Mouse (Mus musculus) embryonic facial prominence, embryonic 11.5 days (tissue): ENCODE measurements around the gene Ccdc62. TPM values are rescaled to one million over a fixed set of nuclear protein-coding genes. Genes with fewer than 3 reads are reported as not detected.
A peak's percentile ranks its signal among the peaks of the same experiment; 100 is the strongest.

Experiments used
- ATAC-seq: fragments of 200-750 bp; cut with Nextera tagmentation; replicated peaks from 2 replicates; pipeline ENCODE4 v1.8.0; 2017; ENCODE audit warnings: low read depth; ENCODE audit not compliant: insufficient number of reproducible peaks, low FRiP score, low TSS enrichment
- DNase-seq: peaks from one replicate; pipeline ENCODE4 v3.0.0-alpha.2; 2015; ENCODE audit warnings: low spot score
- H3K27ac ChIP-seq: fragments of 300-500 bp; sonication (generic); replicated peaks from 2 replicates; pipeline ENCODE4 v1.5.1; 2014; ENCODE audit warnings: mild to moderate bottlenecking, low read depth, low read length, control low read depth
- H3K27me3 ChIP-seq: fragments of 300-500 bp; sonication (generic); 2 replicates; pipeline ENCODE4 v1.6.1; 2014; ENCODE audit warnings: mild to moderate bottlenecking, low read length, moderate library complexity, mixed read lengths; ENCODE audit not compliant: control insufficient read depth, insufficient read depth
- H3K36me3 ChIP-seq: fragments of 300-500 bp; sonication (generic); replicated peaks from 2 replicates; pipeline ENCODE4 v1.6.1; 2014; ENCODE audit warnings: low read depth, mild to moderate bottlenecking, low read length, moderate library complexity, mixed read lengths; ENCODE audit not compliant: control insufficient read depth, insufficient read depth
- H3K4me1 ChIP-seq: fragments of 300-500 bp; sonication (generic); 2 replicates; pipeline ENCODE4 v1.6.1; 2014; ENCODE audit warnings: low read length, mixed read lengths; ENCODE audit not compliant: control insufficient read depth, insufficient read depth
- H3K4me2 ChIP-seq: fragments of 300-500 bp; sonication (generic); 2 replicates; pipeline ENCODE4 v1.6.1; 2014; ENCODE audit warnings: low read depth, mild to moderate bottlenecking, control low read depth, low read length, moderate library complexity
- H3K4me3 ChIP-seq: fragments of 300-500 bp; sonication (generic); 2 replicates; pipeline ENCODE4 v1.5.1; 2014; ENCODE audit warnings: low read depth, low read length, control low read depth
- H3K9ac ChIP-seq: fragments of 300-500 bp; sonication (generic); replicated peaks from 2 replicates; pipeline ENCODE4 v1.6.1; 2014; ENCODE audit warnings: mild to moderate bottlenecking, control low read depth, low read length
- H3K9me3 ChIP-seq: fragments of 300-500 bp; sonication (generic); replicated peaks from 2 replicates; pipeline ENCODE4 v1.6.1; 2016; ENCODE audit warnings: mild to moderate bottlenecking, low read length, inconsistent platforms, mixed read lengths; ENCODE audit not compliant: control insufficient read depth
- WGBS: fragments of 180-500 bp; shearing (Covaris S2); extraction: QIAGEN DNeasy Blood & Tissue Kit; methylation state at CpG from one replicate; pipeline ENCODE4 v1.1.7; 2014; 5-methylcytosine and 5-hydroxymethylcytosine counted together
- polyA plus RNA-seq: library from polyadenylated mRNA; unstranded; fragments of >200 nt; fragmentation: Nextera tagmentation; extraction: Ambion mirVana; gene quantifications from 2 replicates; pipeline ENCODE4 v1.2.1, GENCODE M21; 2014

Ccdc62 gene
- polyA plus RNA-seq, 1 experiment from 2014 or later = 3.5 TPM

GRCm38 (mm10) chr5:124006891-124007491 lies 76.5 kb downstream of the Ccdc62 start:
- Histone ChIP-seq H3K4me2 (no peak overlapping the region), H3K27me3 (no peaks in the 10 kb centered on the region), H3K4me1 (peaks cover 2% of the 10 kb centered on the region), H3K36me3 (peaks cover 12% of the 10 kb centered on the region), H3K4me3 (no peak overlapping the region), H3K27ac (no peak overlapping the region), H3K9ac (no peak overlapping the region), H3K9me3 (no peaks in the 10 kb centered on the region)
- DNase-seq = no peak
- ATAC-seq = no peak
- 91% methylated on average over 17 of the region's 17 CpGs for WGBS

GRCm38 (mm10) chr5:124010077-124010476 lies 79.6 kb downstream of the Ccdc62 start:
- Histone ChIP-seq H3K9me3 (no peaks in the 10 kb centered on the region), H3K4me1 (peaks cover 3% of the 10 kb centered on the region)

GRCm38 (mm10) chr5:124010910-124011655 lies 80.6 kb downstream of the Ccdc62 start:
- Histone ChIP-seq H3K27ac (peak overlapping the region; percentile 59), H3K27me3 (no peaks in the 10 kb centered on the region), H3K36me3 (peaks cover 3% of the 10 kb centered on the region), H3K9ac (peak overlapping the region; percentile 28), H3K9me3 (no peaks in the 10 kb centered on the region), H3K4me1 (peaks cover 3% of the 10 kb centered on the region), H3K4me3 (no peak overlapping the region), H3K4me2 (peak overlapping the region; percentile 10; the same call in 1 of the 2 replicates)
- peak; percentile 46 for ATAC-seq
- 16% methylated on average over 18 of the region's 19 CpGs for WGBS
- DNase-seq = peak; percentile 60

More at GRCm38 (mm10) chr5:124010077-124010476, 79.6 kb downstream of the Ccdc62 start:
- no peak overlapping the region for H3K9ac ChIP-seq
- 92% methylated on average over 8 of the region's 8 CpGs for WGBS
- H3K4me3 ChIP-seq = no peak overlapping the region
- no peaks in the 10 kb centered on the region for H3K27me3 ChIP-seq
- DNase-seq = no peak
- no peak for ATAC-seq
- H3K27ac ChIP-seq = peak overlapping the region; percentile 59; the same call in 1 of the 2 replicates
- H3K36me3 ChIP-seq = peaks cover 6% of the 10 kb centered on the region
- no peak overlapping the region for H3K4me2 ChIP-seq

GRCm38 (mm10) chr5:124011927-124012326 lies 81.4 kb downstream of the Ccdc62 start:
- Histone ChIP-seq H3K9ac (peak overlapping the region; percentile 18), H3K4me2 (no peak overlapping the region), H3K4me3 (no peak overlapping the region), H3K9me3 (no peaks in the 10 kb centered on the region), H3K27ac (peak overlapping the region; percentile 43; the same call in 1 of the 2 replicates), H3K36me3 (peaks cover 3% of the 10 kb centered on the region), H3K4me1 (peaks cover 3% of the 10 kb centered on the region), H3K27me3 (no peaks in the 10 kb centered on the region)
- DNase-seq (no peak), ATAC-seq (no peak)
- 32% methylated on average over 8 of the region's 8 CpGs for WGBS

- peaks cover 3% of the 10 kb centered on the region for H3K4me1 ChIP-seq
- no peak overlapping the region for H3K4me3 ChIP-seq
- peaks cover 3% of the 10 kb centered on the region for H3K36me3 ChIP-seq
- no peak overlapping the region for H3K27ac ChIP-seq
- no peak overlapping the region for H3K4me2 ChIP-seq
- no peak for DNase-seq
- WGBS = 86% methylated on average over 10 of the region's 10 CpGs
- no peaks in the 10 kb centered on the region for H3K27me3 ChIP-seq
- H3K9ac ChIP-seq = no peak overlapping the region
- H3K9me3 ChIP-seq = no peaks in the 10 kb centered on the region
- ATAC-seq = no peak
Measured at GRCm38 (mm10) chr5:124012885-124013284, 82.4 kb downstream of the Ccdc62 start.

- H3K4me3 ChIP-seq = no peak overlapping the region
- H3K36me3 ChIP-seq = peaks cover 3% of the 10 kb centered on the region
- H3K9me3 ChIP-seq = no peaks in the 10 kb centered on the region
- ATAC-seq (no peak), DNase-seq (no peak)
- H3K9ac ChIP-seq = no peak overlapping the region
- H3K4me2 ChIP-seq = no peak overlapping the region
- 81% methylated on average over 16 of the region's 16 CpGs for WGBS
- H3K27ac ChIP-seq = no peak overlapping the region
- H3K4me1 ChIP-seq = peaks cover 3% of the 10 kb centered on the region
- no peaks in the 10 kb centered on the region for H3K27me3 ChIP-seq
Measured at GRCm38 (mm10) chr5:124013747-124014146, 83.3 kb downstream of the Ccdc62 start.

- Histone ChIP-seq H3K4me3 (no peak overlapping the region), H3K36me3 (peaks cover 3% of the 10 kb centered on the region), H3K27ac (no peak overlapping the region), H3K9ac (no peak overlapping the region), H3K4me2 (no peak overlapping the region), H3K4me1 (peaks cover 3% of the 10 kb centered on the region), H3K9me3 (no peaks in the 10 kb centered on the region), H3K27me3 (no peaks in the 10 kb centered on the region)
- ATAC-seq (no peak), DNase-seq (no peak)
- 81% methylated on average over 3 of the region's 3 CpGs for WGBS
Measured at GRCm38 (mm10) chr5:124014180-124014579, 83.7 kb downstream of the Ccdc62 start.

- no peaks in the 10 kb centered on the region for H3K27me3 ChIP-seq
- H3K4me3 ChIP-seq = no peak overlapping the region
- H3K9me3 ChIP-seq = no peaks in the 10 kb centered on the region
- no peak overlapping the region for H3K4me2 ChIP-seq
- no peak overlapping the region for H3K27ac ChIP-seq
- no peaks in the 10 kb centered on the region; the same call in none of the 2 replicates for H3K36me3 ChIP-seq
- peaks cover 3% of the 10 kb centered on the region for H3K4me1 ChIP-seq
- no peak for DNase-seq
- WGBS = 25% methylated on average over 11 of the region's 11 CpGs
- no peak overlapping the region for H3K9ac ChIP-seq
- ATAC-seq = no peak
Measured at GRCm38 (mm10) chr5:124014791-124015251, 84.3 kb downstream of the Ccdc62 start.
